Mouse (Mus musculus) gastrocnemius, postnatal 4 days (tissue): ENCODE measurements at regions not wholly inside any gene's neighbourhood (a gene's known extent, or its start where the extent isn't known, plus 50 kb on each side); places are given as distances from the start of the nearest gene placed in this dataset.

Experiments
- DNase-seq, 2 experiments: peaks; one replicate each; pipeline ENCODE4 v3.0.0; 2021 to 2022; ENCODE audit warnings: low spot score in 2 of 2, mixed read lengths in 2 of 2

- no peak for DNase-seq
These were observed 1088.8 kb upstream of the Tenm4 start for GRCm38 (mm10) chr7:95082248-95082647.

- DNase-seq, result no peak
These were observed 1086.7 kb upstream of the Tenm4 start for GRCm38 (mm10) chr7:95084328-95084727.

GRCm38 (mm10) chr7:95091360-95091759 is 1079.7 kb upstream of the Tenm4 start:
- peak in 1 of 2 experiments; percentile 8 for DNase-seq

- DNase-seq, result no peak
These were observed 1042.0 kb upstream of the Tenm4 start for GRCm38 (mm10) chr7:95129020-95129419.

- DNase-seq, result no peak
These were observed 1038.0 kb upstream of the Tenm4 start for GRCm38 (mm10) chr7:95133038-95133437.

- DNase-seq, result no peak
These were observed 1036.9 kb upstream of the Tenm4 start for GRCm38 (mm10) chr7:95134062-95134625.

- no peak for DNase-seq
These were observed 1029.3 kb upstream of the Tenm4 start for GRCm38 (mm10) chr7:95141778-95142177.

- no peak for DNase-seq
These were observed 1028.0 kb upstream of the Tenm4 start for GRCm38 (mm10) chr7:95143037-95143436.
